Mouse (Mus musculus): ENCODE measurements around the gene Il9.

The Il9 gene

GRCm38 (mm10) chr13:56482146-56482545, at the start of gene Il9:
Gene Il9 (minus strand): TSS chr13:56482246.
- DNase-seq: no peak

DNA sequence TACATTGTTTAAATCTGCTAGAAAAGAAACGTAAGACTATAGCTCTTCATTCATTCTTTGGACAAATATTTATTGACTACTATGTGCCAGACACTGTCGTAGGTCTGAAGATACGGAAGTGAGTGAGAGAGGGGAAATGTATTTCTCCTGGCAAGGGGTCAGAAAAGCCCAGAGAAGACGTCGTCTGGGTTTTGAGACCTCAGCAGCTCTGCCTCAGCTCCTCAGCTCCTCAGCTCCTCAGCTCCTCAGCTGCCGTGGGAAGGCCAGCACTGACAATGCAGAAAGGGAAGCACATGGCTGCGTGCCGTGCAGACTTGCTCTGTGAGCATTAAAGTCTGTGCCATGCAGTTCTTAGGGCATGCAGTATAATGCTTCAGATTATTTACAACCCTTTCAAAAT, 47.6 kb upstream of the Il9 start:
- DNase-seq: no peak

DNA sequence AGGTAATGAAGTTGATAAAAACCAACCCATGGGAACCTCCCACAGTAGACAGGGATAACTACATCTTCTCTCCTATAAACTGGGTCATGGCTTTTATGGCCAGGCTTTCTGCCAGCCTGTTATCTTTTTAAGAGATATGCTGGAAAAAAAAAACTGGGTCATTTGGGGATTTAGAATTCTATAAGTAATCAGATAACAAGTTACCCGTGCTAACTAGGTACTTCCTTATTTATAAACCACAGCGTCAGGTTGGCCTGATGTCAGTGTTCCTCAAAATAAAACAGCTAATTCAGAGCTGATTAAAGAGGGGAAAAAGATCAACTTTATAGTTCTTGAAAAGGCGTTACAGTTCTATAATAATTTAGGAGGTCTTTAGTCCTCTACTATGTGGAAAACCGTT, 47.0 kb upstream of the Il9 start:
- DNase-seq: no peak

GRCm38 (mm10) chr13:56528281-56528680, 46.2 kb upstream of the Il9 start:
- no peak for DNase-seq

DNA sequence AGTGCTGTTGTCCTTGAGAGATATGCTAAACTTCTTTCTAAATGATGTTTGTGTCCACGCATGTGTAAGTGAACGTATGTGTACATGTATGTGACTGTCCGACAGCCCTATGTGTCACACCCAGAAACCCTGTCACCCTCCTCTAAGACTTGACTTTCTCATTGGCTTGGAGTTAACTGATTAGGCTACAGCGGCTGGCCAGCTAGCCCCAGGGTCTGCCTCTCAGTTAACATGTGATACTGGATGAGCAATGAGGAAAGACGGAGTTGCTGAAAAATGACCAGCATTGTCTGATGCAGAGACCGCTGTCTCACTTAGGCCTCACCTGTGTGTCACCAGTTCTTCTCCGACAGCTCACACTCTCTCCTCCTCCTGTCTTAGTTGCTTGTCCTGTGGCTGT, 45.8 kb upstream of the Il9 start:
- no peak for DNase-seq

GRCm38 (mm10) chr13:56526871-56527270, 44.8 kb upstream of the Il9 start:
- DNase-seq: no peak

DNA sequence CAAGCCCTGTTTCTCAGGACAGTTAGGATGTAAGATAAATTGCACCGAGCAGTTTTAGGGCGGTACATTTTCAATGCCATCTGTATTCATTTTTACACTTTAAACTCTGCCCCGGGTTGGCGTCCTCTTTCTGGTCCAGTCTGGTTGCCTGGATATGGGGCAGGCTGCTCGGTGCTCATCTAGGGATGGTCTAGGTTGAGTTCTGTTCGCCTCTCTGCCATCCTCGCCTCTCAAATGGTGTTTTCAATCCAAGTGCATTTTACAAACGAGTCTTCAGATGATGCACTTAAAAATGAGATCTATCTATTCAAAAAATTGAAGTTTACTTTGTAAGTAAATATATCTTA, 40.7 kb upstream of the Il9 start:
- DNase-seq: no peak

DNA sequence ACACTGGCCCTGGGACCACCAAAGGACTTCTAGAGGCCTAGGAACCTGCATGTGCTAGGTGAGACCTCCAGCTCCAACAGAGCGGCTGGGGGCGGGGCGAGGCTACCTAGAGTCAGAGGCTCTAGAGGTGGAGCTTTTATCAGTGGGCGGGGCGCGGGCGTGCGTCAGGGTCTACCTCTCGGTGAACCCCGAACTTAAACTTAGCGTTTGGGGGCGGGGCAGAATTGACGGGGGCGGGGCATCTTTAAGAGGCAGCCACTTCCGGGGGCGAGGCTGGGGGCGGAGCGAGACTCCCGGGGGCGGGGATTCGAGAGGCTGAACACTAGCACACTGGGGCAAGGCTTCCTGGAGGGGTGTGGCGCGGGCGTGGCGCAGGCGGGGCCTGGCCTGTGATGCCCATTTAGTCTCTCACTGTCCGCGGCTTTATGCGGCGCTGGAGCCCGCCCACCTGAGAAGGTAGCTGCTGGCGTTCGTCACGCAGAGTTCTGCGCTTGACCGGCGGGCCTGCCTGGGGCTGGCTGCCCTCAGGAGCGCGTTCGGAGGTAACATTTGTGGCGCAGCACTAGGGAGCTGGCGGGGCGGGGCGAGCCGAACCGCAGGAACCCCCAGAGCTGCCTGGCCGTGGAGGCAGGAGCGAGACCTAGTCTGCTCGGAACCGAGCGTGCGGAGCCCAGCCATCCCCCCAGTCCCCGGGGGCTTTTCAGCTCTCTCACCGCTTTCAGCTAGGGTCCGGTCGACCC, 40.2 kb upstream of the Il9 start, which contains the start of gene Fbxl21:
Gene Fbxl21 (plus strand): TSS at position 392 of the 740 bp plus-strand sequence.
- peak; percentile 94 to 97 for DNase-seq

DNA sequence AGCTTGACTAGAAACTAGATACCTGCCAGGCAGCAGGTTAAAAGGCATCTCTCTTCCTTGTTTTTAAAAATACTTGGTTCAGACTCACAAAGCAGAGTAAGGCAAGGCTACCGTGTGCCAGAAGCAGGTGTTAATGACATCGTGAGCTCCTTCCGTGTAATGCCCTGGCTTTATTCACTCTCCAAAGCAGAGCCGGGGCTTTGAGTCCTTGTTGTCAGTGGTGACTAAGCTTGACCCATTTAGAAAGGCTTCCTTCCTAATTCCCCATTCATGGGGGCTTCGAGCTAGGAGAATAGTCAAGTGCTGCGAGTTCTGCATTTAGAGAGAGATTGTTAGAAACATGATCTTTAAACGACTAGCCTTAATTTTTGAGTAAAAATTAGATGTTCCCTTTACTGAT, 34.8 kb upstream of the Il9 start:
- DNase-seq: no peak

GRCm38 (mm10) chr13:56516311-56516710, 34.3 kb upstream of the Il9 start:
- no peak for DNase-seq

GRCm38 (mm10) chr13:56513595-56513994, 31.5 kb upstream of the Il9 start:
- no peak for DNase-seq

GRCm38 (mm10) chr13:56509796-56510195, 27.8 kb upstream of the Il9 start:
- no peak for DNase-seq

- DNase-seq: no peak
These were observed 24.9 kb upstream of the Il9 start for GRCm38 (mm10) chr13:56506871-56507496.

DNA sequence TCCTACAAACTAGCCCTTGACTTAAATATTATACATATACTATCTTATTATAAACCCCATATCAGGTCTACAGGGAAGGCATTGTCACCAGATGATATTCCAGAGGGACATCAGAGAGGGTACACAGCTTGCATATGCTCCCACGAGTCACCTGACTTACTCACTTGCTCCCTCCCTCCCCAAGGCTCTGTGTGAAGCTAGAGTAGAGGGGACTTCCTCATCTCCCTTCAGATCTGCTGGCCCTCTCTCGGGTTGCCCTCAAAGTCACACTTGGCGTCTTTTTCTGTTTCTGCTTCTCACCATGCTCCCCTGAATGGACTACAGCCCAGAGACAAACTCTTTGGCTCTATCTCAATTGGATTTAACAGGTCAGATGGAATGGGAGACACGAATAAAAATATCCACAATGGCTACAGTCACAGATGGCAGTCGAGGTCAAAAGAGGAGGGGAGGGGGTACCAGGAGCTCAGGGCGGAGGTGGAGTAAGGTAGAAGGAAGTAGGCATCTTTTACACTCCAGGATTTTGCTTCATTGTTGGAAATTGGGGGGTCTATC, 19.9 kb upstream of the Il9 start:
- DNase-seq: peak; percentile 32 to 45

DNA sequence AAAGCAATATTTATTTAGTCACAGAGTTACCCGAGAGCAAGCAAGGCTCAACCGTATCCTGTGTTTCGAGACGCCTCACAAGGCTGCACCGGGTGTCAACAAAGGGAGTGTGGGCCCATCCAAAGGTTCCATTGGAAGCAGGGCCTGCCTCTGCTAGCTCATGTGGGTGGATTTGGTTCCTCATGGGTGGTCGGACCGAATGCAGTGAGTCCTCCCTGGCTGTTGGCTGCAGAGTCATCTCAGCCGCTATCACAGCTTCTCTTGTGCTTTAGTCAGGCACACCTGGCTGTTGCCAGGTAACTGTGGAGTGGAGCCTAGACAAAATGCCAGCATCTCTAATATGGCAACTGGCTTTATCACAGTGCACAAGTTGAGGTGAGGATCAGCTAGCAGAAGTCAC, 18.6 kb upstream of the Il9 start:
- DNase-seq: no peak

DNA sequence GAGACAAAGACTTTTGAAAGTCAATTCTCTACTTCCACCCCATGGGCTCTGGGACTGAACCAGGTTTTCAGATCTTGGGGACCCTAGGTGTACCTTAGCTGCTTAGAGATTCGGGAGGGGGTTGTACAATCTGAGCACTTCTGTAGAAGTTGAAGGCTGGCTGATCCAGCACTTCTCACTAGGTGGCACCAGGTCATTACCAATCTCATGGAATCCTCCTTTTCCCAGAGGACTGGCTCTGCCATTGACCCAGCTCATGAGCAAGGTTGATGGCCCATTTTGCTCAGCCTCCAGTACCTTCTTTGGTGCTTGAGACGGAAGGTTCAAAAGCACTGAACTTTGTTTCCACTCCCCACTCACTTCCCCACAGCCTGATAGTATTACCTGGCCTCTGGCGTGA, 18.1 kb upstream of the Il9 start:
- no peak for DNase-seq

- DNase-seq: no peak
These were observed 12.4 kb upstream of the Il9 start for GRCm38 (mm10) chr13:56494440-56494839.

DNA sequence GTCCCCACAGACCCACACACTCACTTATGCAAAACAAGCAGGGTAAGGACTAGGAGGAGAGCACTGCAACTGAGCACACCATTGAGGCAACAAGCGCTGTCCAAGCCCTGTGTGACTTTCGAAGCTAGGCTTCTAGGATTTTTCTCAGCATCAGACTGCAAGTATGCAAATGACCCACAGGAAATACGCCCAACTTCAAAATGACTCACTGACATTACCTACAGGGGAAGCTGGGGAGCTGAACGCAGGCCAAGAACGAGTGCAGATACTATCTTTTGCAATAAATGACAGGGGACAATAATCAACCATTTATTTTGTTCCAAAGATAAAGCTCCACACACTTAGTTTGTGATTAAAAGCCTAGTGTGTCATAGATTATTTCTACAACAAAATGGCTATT, 6.0 kb upstream of the Il9 start:
- DNase-seq: no peak

DNA sequence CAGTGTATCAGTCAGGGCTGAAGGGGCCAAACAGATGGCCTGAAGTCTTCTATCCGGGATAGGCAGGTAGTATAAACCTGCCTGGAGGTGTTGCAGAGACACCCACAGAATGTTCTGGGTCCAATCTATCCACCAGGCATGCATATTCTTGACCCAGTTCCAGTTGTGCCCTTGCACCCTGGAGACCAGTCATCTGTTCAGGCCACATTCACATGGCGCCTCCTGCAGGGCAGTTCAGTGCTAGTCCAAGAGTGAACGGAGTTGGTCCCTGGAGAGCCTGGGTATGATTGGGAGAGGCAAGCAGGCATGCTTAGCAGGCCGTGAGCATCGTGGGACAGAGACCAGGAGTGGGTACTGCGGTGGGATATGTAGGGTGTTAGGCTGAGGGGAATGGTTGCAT, 4.0 kb downstream of the Il9 start:
- DNase-seq: no peak

GRCm38 (mm10) chr13:56477271-56477670, 4.8 kb downstream of the Il9 start:
- DNase-seq: peak; percentile 43 to 53

GRCm38 (mm10) chr13:56476790-56477189, 5.3 kb downstream of the Il9 start:
- no peak for DNase-seq

DNA sequence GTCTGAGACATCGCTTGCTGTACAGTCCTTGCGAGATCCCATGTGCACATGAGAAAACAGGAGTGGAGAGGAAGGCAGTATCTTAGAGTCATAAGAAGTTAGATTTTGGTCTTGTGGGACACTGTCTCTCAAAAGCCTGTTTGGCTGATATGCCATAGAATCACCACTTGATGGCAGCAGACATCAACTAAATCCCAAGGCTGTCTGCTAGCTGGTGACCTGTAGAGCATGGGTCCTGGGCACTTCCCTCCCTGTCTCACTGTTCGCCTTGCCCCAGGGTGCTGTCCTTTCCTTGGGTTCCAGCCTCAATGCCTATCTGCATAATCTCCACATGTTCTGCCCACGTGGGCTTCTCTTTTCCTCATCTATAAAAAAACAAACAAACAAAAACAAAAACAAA, 6.7 kb downstream of the Il9 start:
- DNase-seq: peak; percentile 69 to 74

DNA sequence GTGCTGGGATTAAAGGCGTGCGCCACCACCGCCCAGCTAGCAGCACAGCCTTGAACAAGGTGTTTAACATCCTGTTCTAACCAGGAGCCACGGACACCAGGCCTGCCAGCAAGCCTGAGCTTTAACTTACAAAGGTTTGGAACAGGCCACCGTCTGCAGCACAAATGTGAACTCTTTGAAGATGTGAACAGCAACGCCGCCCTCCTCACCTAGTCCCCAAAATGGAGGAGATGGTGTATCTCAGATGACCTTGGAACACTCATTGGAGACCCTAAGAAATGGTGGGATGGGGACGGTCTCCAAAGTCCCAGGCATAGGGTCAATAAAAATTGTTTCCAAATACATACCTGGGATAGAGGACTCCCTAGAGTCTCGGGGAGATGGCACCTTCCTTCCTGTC, 9.4 kb downstream of the Il9 start:
- no peak for DNase-seq

GRCm38 (mm10) chr13:56471951-56472350, 10.1 kb downstream of the Il9 start:
- DNase-seq: peak; percentile 45 to 46

GRCm38 (mm10) chr13:56471211-56471610, 10.8 kb downstream of the Il9 start:
- DNase-seq: no peak
